Mouse (Mus musculus) erythroblast, embryonic 14.5 days (primary cell): ENCODE results near the gene Slbp. TPM values are rescaled to one million over a fixed set of nuclear protein-coding genes. Genes with fewer than 3 reads are reported as not detected.

ENCODE experiments used
- H3K27me3 ChIP-seq: 2 replicates; pipeline ENCODE4 v1.6.1; 2012; ENCODE audit warnings: inconsistent platforms; ENCODE audit not compliant: control insufficient read depth
- H3K36me3 ChIP-seq: 2 replicates; pipeline ENCODE4 v1.6.1; 2012; ENCODE audit warnings: mild to moderate bottlenecking, inconsistent platforms; ENCODE audit not compliant: control insufficient read depth
- H3K4me1 ChIP-seq: 2 replicates; pipeline ENCODE4 v1.6.1; 2012; ENCODE audit warnings: inconsistent platforms; ENCODE audit not compliant: control insufficient read depth
- H3K4me3 ChIP-seq: replicated peaks from 2 replicates; pipeline ENCODE3; 2012; ENCODE audit warnings: moderate library complexity, mild to moderate bottlenecking, inconsistent platforms
- H3K9me3 ChIP-seq: 2 replicates; pipeline ENCODE4 v1.6.1; 2012; ENCODE audit warnings: low read length, inconsistent platforms, mixed read lengths; ENCODE audit not compliant: control insufficient read depth
- GATA1 ChIP-seq: IDR thresholded peaks from 2 replicates; pipeline ENCODE4 v1.6.1; 2012; ENCODE audit warnings: low read length, inconsistent platforms, mixed read lengths
- TAL1 ChIP-seq: IDR thresholded peaks from 3 replicates; pipeline ENCODE4 v1.6.1; 2012; ENCODE audit warnings: low read length, inconsistent platforms, mixed read lengths
- polyA plus RNA-seq: library from polyadenylated mRNA; stranded (reverse); fragments of >175 nt; gene quantifications from 2 replicates; pipeline ENCODE4 v1.2.3, GENCODE M21; 2012

Slbp gene
- polyA plus RNA-seq, 1 experiment = 94.3 TPM

GRCm38 (mm10) chr5:33683897-33684652 lies 31.7 kb upstream of the Slbp start:
- no peaks in the 10 kb centered on the region for H3K27me3 ChIP-seq
- no peaks in the 10 kb centered on the region for H3K9me3 ChIP-seq
- peaks cover 18% of the 10 kb centered on the region for H3K4me1 ChIP-seq
- no peaks in the 10 kb centered on the region for H3K36me3 ChIP-seq
- TF ChIP-seq GATA1 (no peak), TAL1 (no peak)
- H3K4me3 ChIP-seq = no peak overlapping the region

GRCm38 (mm10) chr5:33682963-33683362 lies 30.6 kb upstream of the Slbp start:
- Histone ChIP-seq H3K4me3 (no peak overlapping the region), H3K9me3 (no peaks in the 10 kb centered on the region), H3K36me3 (no peaks in the 10 kb centered on the region), H3K4me1 (peaks cover 18% of the 10 kb centered on the region), H3K27me3 (no peaks in the 10 kb centered on the region)
- TF ChIP-seq TAL1 (no peak), GATA1 (no peak)

GRCm38 (mm10) chr5:33681611-33682388 lies 29.4 kb upstream of the Slbp start:
- Histone ChIP-seq H3K9me3 (no peaks in the 10 kb centered on the region), H3K4me1 (peaks cover 18% of the 10 kb centered on the region), H3K4me3 (no peak overlapping the region), H3K36me3 (no peaks in the 10 kb centered on the region), H3K27me3 (no peaks in the 10 kb centered on the region)
- TF ChIP-seq TAL1 (no peak), GATA1 (no peak)

GRCm38 (mm10) chr5:33681044-33681443 lies 28.7 kb upstream of the Slbp start:
- Histone ChIP-seq H3K4me3 (no peak overlapping the region), H3K9me3 (no peaks in the 10 kb centered on the region), H3K36me3 (no peaks in the 10 kb centered on the region), H3K4me1 (peaks cover 18% of the 10 kb centered on the region), H3K27me3 (no peaks in the 10 kb centered on the region)
- TF ChIP-seq TAL1 (no peak), GATA1 (no peak)

- peaks cover 15% of the 10 kb centered on the region for H3K36me3 ChIP-seq
- no peaks in the 10 kb centered on the region for H3K9me3 ChIP-seq
- TF ChIP-seq TAL1 = no peak
- no peak for TF ChIP-seq GATA1
- no peaks in the 10 kb centered on the region for H3K27me3 ChIP-seq
- H3K4me3 ChIP-seq = no peak overlapping the region
- peaks cover 23% of the 10 kb centered on the region for H3K4me1 ChIP-seq
Observed at GRCm38 (mm10) chr5:33678244-33678643, 25.9 kb upstream of the Slbp start.

- no peaks in the 10 kb centered on the region for H3K9me3 ChIP-seq
- no peak overlapping the region for H3K4me3 ChIP-seq
- H3K4me1 ChIP-seq = peaks cover 8% of the 10 kb centered on the region
- peaks cover 37% of the 10 kb centered on the region for H3K36me3 ChIP-seq
- TF ChIP-seq TAL1 (no peak), GATA1 (no peak)
- no peaks in the 10 kb centered on the region for H3K27me3 ChIP-seq
Observed at GRCm38 (mm10) chr5:33675964-33676363, 23.6 kb upstream of the Slbp start.

GRCm38 (mm10) chr5:33674439-33674838 lies 22.1 kb upstream of the Slbp start:
- TF ChIP-seq TAL1 (no peak), GATA1 (no peak)
- Histone ChIP-seq H3K4me3 (no peak overlapping the region), H3K36me3 (peaks cover 53% of the 10 kb centered on the region), H3K4me1 (peaks cover 5% of the 10 kb centered on the region), H3K27me3 (no peaks in the 10 kb centered on the region), H3K9me3 (no peaks in the 10 kb centered on the region)

GRCm38 (mm10) chr5:33671659-33672058 lies 19.3 kb upstream of the Slbp start:
- Histone ChIP-seq H3K9me3 (no peaks in the 10 kb centered on the region), H3K27me3 (no peaks in the 10 kb centered on the region), H3K4me3 (no peak overlapping the region), H3K36me3 (peaks cover 81% of the 10 kb centered on the region), H3K4me1 (peaks cover 5% of the 10 kb centered on the region)
- TF ChIP-seq TAL1 = no peak
- TF ChIP-seq GATA1 = no peak

- H3K4me1 ChIP-seq = no peaks in the 10 kb centered on the region
- peaks cover 98% of the 10 kb centered on the region for H3K36me3 ChIP-seq
- H3K27me3 ChIP-seq = no peaks in the 10 kb centered on the region
- no peak overlapping the region for H3K4me3 ChIP-seq
- H3K9me3 ChIP-seq = no peaks in the 10 kb centered on the region
- TF ChIP-seq TAL1 (no peak), GATA1 (no peak)
Observed at GRCm38 (mm10) chr5:33668223-33668622, 15.8 kb upstream of the Slbp start.
